17 mouse cellular contexts compared by ENCODE assay signal in genomic region chr6:145324470-145324869, GRCm38 (mm10).
"Had no signal": no experiment of that assay in that cellular context is flagged by ENCODE, and none has a peak within 500 bp of the region (broad histone marks: within the 10 kb centered on the region; RNA-seq: fewer than 3 reads in every experiment).

No protein-coding gene starts in this region.

- H3K9me3 ChIP-seq: hindbrain, embryonic 15.5 days; kidney, embryonic 15.5 days; limb, embryonic 12.5 days; liver, embryonic 13.5 days; midbrain, embryonic 10.5 days; neural tube, embryonic 15.5 days; stomach, embryonic 15.5 days had no signal

- DNase-seq: kidney, adult 18-20 months; kidney, postnatal 14 days; liver; liver, embryonic 13.5 days; liver, postnatal 0 days; midbrain, embryonic 14.5 days; right cerebral cortex, adult 18-20 months; right cerebral cortex, postnatal 25 days; thymus, postnatal 4 days had no signal

- H3K27me3 ChIP-seq: hindbrain, embryonic 15.5 days; kidney, embryonic 15.5 days; limb, embryonic 12.5 days; liver, embryonic 13.5 days; neural tube, embryonic 15.5 days; stomach, embryonic 15.5 days had no signal

- H3K9ac ChIP-seq: hindbrain, embryonic 15.5 days; kidney, embryonic 15.5 days; limb, embryonic 12.5 days; liver, embryonic 13.5 days; liver, postnatal 0 days; neural tube, embryonic 15.5 days; stomach, embryonic 15.5 days had no signal

- H3K4me2 ChIP-seq: hindbrain, embryonic 15.5 days; kidney, embryonic 15.5 days; limb, embryonic 12.5 days; liver, embryonic 13.5 days; neural tube, embryonic 15.5 days; stomach, embryonic 15.5 days had no signal

- H3K27ac ChIP-seq: hindbrain, embryonic 15.5 days; kidney, embryonic 15.5 days; limb, embryonic 12.5 days; liver, embryonic 13.5 days; midbrain, embryonic 10.5 days; neural tube, embryonic 15.5 days; stomach, embryonic 15.5 days had no signal

- H3K4me3 ChIP-seq: hindbrain, embryonic 15.5 days; kidney, embryonic 15.5 days; left cerebral cortex, adult 2 months; limb, embryonic 12.5 days; liver, embryonic 13.5 days; midbrain, embryonic 10.5 days; myocyte; neural tube, embryonic 15.5 days; stomach, embryonic 15.5 days had no signal

- ATAC-seq: liver, postnatal 0 days had no signal

- H3K36me3 ChIP-seq: hindbrain, embryonic 15.5 days; kidney, embryonic 15.5 days; limb, embryonic 12.5 days; liver, embryonic 13.5 days; midbrain, embryonic 10.5 days; neural tube, embryonic 15.5 days; stomach, embryonic 15.5 days had no signal

- H3K4me1 ChIP-seq: hindbrain, embryonic 15.5 days; kidney, embryonic 15.5 days; midbrain, embryonic 10.5 days; neural tube, embryonic 15.5 days; stomach, embryonic 15.5 days had no signal
